Mouse (Mus musculus) layer of hippocampus, adult 2 months (tissue): Measurements from ENCODE around the gene Tmx2. TPM values are rescaled to one million over a fixed set of nuclear protein-coding genes. Genes with fewer than 3 reads are reported as not detected.

Source experiments
- DNase-seq, 2 experiments: peaks; one replicate each; pipeline ENCODE4 v3.0.0; 2022; ENCODE audit warnings: low spot score in 2 of 2
- H3K27ac ChIP-seq: fragments of 200-600 bp; 2 replicates; pipeline ENCODE4 v1.8.1; 2022
- H3K4me3 ChIP-seq: fragments of 200-600 bp; 2 replicates; pipeline ENCODE4 v1.8.1; 2022; ENCODE audit warnings: mild to moderate bottlenecking
- CTCF ChIP-seq: fragments of 200-600 bp; conservative IDR thresholded peaks from 2 replicates; pipeline ENCODE4 v1.8.1; 2022; ENCODE audit warnings: antibody characterized with exemption, mild to moderate bottlenecking, moderate library complexity
- total RNA-seq, 2 experiments: library from RNA; stranded (reverse); gene quantifications; 2 replicates each; pipeline ENCODE4 v1.2.3; 2021

Tmx2 gene
- total RNA-seq, 2 experiments from 2014 or later, result 231 to 240 TPM

- Histone ChIP-seq H3K4me3 (peak overlapping the region; percentile 72), H3K27ac (peak overlapping the region; percentile 98)
- DNase-seq, result no peak
- TF ChIP-seq CTCF, result no peak
Measured at GRCm38 (mm10) chr2:84714422-84714810, 35.5 kb upstream of the Tmx2 start.

- no peak for TF ChIP-seq CTCF
Measured at GRCm38 (mm10) chr2:84711898-84712297, 33.0 kb upstream of the Tmx2 start.

GRCm38 (mm10) chr2:84707523-84707922, 28.6 kb upstream of the Tmx2 start:
- no peak for DNase-seq
- no peak for TF ChIP-seq CTCF
- Histone ChIP-seq H3K4me3 (no peak overlapping the region), H3K27ac (no peak overlapping the region)

More at GRCm38 (mm10) chr2:84711898-84712297, 33.0 kb upstream of the Tmx2 start:
- no peak overlapping the region for H3K27ac ChIP-seq
- no peak for DNase-seq
- H3K4me3 ChIP-seq, result no peak overlapping the region

DNA sequence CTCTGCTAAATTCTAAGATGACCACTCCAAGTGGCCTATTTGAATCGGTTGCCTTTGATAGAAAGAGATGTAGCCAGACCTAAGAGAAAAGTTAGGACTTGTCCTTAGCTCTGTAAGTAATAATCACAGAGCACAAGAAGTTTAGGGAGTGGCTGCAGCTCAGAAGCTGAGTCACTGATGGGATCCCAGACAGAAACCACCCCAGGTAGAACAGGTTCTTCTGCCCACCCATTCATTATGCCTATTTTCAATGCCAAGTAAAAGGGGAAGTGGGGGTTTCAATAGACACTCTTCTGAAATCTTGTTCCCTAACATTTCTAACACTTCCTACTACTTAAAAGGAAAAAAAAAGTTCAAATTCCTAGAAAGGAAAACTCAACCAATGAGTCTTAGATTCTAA, 26.4 kb upstream of the Tmx2 start:
- no peak for DNase-seq
- H3K27ac ChIP-seq, result no peak overlapping the region
- no peak for TF ChIP-seq CTCF
- no peak overlapping the region for H3K4me3 ChIP-seq

DNA sequence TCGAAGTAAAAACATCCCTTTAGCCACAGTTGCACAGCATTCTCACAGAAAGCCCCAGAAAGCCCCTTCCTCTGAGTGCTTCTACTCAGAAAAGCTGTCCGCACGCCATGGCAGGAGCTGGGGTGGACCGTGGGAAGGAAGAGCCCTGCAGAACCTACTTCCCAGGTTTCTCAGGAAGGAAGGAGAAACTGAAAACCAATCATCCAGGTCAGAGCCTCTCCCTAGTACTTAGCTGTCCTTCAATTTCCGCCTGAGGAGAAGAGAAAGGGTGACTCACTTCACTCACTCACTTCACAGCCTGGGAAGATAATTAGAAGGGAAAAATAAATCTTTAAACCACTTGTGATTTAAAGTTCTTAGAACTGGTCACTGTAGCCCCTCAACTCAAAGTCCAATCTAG, 25.4 kb upstream of the Tmx2 start:
- DNase-seq, result no peak
- no peak for TF ChIP-seq CTCF
- H3K27ac ChIP-seq, result no peak overlapping the region
- no peak overlapping the region for H3K4me3 ChIP-seq

DNA sequence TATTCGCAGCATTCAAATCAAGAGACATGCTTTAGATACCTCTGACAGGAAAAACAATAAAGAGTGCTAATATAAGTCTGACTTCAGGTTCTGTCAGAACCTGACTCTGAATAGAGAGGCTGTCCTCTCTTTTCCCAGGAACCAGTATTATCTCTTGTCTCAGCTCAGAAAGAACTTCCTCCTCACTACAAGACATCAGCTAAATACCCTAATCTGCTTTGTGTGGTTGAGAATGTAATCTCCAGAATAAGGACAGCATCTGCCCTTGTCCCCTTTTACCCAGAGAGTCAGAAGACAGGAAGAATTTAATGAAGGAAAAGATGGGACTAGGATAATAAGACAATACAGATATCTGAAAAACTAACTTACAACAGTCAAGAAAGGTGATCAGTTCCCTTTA, 24.6 kb upstream of the Tmx2 start:
- no peak overlapping the region for H3K27ac ChIP-seq
- H3K4me3 ChIP-seq, result no peak overlapping the region
- TF ChIP-seq CTCF, result no peak
- DNase-seq, result no peak

- no peak for DNase-seq
- Histone ChIP-seq H3K4me3 (no peak overlapping the region), H3K27ac (no peak overlapping the region)
- no peak for TF ChIP-seq CTCF
Measured at GRCm38 (mm10) chr2:84695007-84695695, 16.2 kb upstream of the Tmx2 start.

DNA sequence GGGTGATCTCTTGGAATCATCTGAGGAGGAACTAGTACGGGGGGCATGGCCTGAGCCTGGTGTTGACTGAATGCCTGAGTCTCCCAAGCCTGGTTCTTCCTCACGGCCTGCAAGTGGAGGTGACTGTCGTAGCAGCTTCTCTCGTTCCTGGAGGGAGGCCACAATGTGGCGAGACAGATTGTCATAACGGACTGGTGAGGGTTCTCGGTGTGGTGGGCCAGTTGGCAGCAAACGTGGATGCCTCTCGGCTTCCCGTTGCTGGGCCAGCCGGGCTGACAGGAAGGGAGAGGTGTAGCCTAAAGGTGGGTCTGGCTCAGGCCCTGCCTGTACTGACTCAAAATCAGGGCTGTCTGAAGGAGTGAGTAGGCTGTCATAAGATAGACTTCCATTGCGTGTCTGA, 11.1 kb upstream of the Tmx2 start:
- TF ChIP-seq CTCF, result no peak
- Histone ChIP-seq H3K27ac (peak overlapping the region; percentile 36; the same call in 1 of the 2 replicates), H3K4me3 (no peak overlapping the region)
- DNase-seq, result no peak

DNA sequence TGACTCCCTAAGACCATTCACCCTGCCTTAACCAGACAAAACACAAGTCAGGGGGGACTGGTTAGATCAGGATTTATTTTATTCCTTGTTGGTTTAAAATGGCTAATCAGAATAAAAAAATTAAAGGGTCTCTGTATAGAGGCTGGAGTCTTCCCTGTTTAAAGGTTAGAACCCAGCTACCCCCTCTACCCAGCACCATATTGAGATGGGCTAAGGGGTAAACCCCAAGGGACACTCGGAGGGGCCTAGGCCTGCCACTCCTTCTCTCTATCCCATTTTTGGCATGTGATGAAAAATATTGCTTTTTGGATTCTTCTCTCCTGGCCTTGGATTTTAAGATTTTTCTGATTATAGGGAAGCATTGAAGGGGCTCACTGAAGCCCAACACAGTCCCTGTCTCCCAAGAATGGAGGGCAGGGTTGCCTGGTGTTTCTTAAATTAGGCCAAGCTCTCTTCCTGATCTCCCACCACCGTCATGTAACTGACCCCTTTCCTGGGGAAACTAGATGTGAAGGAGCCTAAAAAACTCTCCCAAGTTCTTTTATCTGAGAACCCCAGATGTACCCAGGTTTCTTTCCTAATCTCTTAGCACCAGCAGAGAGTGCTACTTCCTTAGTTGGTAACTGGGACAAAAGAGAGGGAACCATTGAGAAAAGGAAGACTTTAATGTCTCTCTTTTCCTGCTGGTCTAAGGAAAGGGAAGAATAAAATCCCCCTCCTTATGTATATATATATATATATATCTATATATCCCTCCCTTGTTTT, 9.3 kb upstream of the Tmx2 start:
- no peak for TF ChIP-seq CTCF
- Histone ChIP-seq H3K27ac (no peak overlapping the region), H3K4me3 (no peak overlapping the region)
- no peak for DNase-seq

- TF ChIP-seq CTCF, result no peak
- no peak overlapping the region for H3K4me3 ChIP-seq
- DNase-seq, result no peak
- H3K27ac ChIP-seq, result no peak overlapping the region
Measured at GRCm38 (mm10) chr2:84682605-84683183, 3.8 kb upstream of the Tmx2 start.

DNA sequence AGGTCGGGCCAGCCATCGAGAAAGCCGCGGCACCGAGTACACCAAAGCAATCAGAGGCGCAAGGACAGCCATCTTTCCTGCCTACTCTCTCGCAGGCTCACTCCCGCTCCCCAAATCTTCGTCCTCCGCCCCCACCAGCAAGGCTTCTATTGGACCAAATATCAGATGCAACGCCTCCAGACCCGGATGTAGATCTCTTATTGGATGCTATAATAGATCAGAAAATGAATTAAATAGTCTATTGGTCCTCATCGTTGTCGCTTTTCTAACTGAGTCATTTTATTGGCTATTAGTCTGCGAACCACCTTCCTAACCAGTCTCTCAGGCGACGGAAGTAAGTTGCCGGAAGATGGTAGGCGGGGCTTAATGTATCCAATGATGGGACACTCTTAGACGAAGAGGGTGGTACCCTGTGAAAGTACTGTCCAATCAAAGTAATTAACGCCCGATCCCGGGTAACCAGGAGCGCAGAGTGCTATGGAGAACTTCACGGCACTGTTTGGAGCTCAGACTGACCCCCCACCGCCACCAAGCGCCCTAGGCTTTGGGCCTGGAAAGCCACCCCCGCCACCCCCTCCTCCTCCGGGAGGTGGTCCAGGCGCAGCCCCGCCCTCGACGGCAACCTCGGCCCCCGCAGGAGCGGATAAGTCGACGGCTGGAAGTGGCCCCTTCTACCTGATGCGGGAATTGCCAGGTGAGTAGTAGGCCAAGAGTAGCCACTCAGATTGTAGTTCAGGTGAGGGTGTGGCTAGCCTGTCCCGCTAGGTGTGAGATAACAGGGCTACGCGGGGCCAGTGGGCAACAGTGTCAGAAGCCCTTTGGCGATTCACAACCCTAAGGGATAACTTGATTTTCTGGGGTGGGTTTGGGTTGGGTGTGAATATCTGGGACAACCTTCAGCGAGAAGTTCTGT, 716 bp downstream of the Tmx2 start, which contains the start of the genes Gm28635 and Med19:
Gene Gm28635 (minus strand): TSS at position 74 of the 913 bp plus-strand sequence.
Gene Med19 (plus strand): TSS at position 435 of the 913 bp plus-strand sequence.
- Histone ChIP-seq H3K27ac (peak within 1 kb of the TSS; percentile 90), H3K4me3 (peak within 1 kb of the TSS; percentile 97)
- DNase-seq, result peak; percentile 91 to 99
- TF ChIP-seq CTCF, result peak; percentile 1; the same call in 1 of the 2 replicates

DNA sequence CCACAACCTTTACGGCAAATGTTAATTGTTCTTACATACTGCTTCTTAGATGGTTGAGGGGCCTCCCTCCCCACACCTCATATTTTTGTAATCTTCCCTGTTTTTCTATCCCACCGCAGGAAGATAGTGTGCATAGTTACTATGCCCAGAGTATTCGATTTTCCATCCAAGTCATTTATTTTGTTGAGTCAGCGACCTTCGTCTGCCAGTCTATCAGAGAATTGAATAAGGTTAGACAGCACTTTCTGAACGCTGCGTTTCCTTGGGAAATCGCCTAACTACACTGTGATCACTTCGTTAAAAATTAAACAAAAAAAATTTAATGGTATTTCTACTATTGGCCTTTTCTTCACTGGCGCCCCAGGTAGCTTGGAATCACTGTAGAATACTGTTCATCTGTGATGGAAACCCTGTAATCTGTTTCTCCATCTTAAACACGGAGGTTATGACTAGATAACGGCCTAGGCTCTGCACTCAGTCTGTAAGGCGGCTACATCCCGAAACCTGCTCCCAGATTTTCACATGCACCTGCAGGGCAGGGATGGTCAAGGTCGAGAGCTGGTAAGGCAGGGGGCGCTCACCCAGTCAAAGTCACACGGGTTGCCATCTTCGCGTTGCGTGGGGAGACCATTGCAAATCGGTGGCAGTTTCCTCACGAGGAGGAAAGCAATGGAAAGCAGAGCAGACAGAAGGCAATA, 1.5 kb downstream of the Tmx2 start:
- Histone ChIP-seq H3K27ac (peak overlapping the region; percentile 90), H3K4me3 (peak overlapping the region; percentile 97)
- DNase-seq, result peak in 1 of 2 experiments; percentile 55
- TF ChIP-seq CTCF, result peak; percentile 66
